Mouse (Mus musculus): Measurements from ENCODE around the gene Ifngr1. TPM values are rescaled to one million over a fixed set of nuclear protein-coding genes. Genes with fewer than 3 reads are reported as not detected.

The Ifngr1 gene
- polyA plus RNA-seq, 1 experiment from 2014 or later = 69.2 TPM

DNA sequence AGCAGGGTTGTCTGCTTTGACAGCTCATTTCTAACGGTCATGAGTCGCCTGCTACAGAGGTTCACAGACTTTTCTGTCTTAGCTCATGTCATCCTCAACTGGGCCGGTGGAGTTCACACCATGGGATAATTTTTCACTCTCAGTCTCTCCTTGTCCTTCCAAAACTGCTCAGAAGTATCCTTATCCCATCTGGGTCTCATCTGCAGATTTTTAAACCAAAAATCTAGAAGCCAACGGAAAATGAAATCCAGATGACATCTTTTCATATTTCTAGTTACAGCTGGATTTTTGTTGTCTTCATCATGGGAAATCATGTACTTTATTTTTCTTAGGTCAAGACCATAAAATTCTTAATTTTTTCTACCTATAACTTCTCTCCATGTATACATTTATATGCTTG is 34.1 kb upstream of the Ifngr1 start:
- DNase-seq (ENCODE audit: low spot score) = no peak
- H3K9ac ChIP-seq (ENCODE audit: low read depth, low read length) = no peak overlapping the region
- TF ChIP-seq CTCF (IDR thresholded peaks at IDR 0.05; ENCODE audit: low read depth) = no peak
- no peaks in the 10 kb centered on the region for H3K9me3 ChIP-seq (replicated peaks; ENCODE audit: low read length)
- no peak overlapping the region for H3K4me3 ChIP-seq (replicated peaks; ENCODE audit: low read depth, low read length)
- no peaks in the 10 kb centered on the region for H3K27me3 ChIP-seq (ENCODE audit: insufficient read depth, low read length)
- H3K36me3 ChIP-seq (ENCODE audit: insufficient read depth, low read length) = no peaks in the 10 kb centered on the region
- no peak overlapping the region for H3K27ac ChIP-seq
- H3K4me2 ChIP-seq (ENCODE audit: low read length) = no peak overlapping the region
- 85% methylated on average over 4 of the region's 4 CpGs for WGBS
- H3K4me1 ChIP-seq (replicated peaks; ENCODE audit: insufficient read depth, low read length) = no peaks in the 10 kb centered on the region
- no peak for ATAC-seq (replicated peaks; ENCODE audit: low FRiP score, low read depth)

DNA sequence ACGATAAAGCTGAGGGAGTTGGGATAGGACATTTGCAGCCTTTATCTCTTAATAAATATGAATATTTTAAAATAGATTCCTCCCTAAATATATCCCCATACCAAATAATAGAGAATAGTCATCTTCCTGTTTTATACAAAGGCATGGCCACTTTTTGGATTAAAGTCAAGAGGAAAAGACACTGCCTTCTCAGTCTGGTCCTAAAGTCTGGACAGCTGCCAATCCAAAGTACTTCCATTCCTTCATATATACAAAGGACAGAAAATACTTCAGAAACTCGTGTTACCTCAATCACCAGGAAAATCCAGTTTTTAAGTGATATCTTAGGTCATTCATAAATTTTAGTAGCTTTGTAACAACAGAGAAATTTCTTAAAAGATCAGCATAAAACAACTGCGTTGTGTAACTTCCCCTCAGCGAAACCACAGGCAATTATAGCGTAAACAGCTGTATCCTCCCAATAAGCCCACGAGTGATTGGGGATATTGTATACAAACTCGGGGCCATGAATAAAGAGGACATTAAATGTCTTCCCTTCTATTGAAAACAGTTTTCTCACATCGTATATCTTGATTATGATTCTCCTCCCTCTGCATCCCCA is 32.1 kb upstream of the Ifngr1 start:
- Histone ChIP-seq H3K36me3 (ENCODE audit: insufficient read depth, low read length) (no peaks in the 10 kb centered on the region), H3K9me3 (replicated peaks; ENCODE audit: low read length) (no peaks in the 10 kb centered on the region), H3K27ac (no peak overlapping the region), H3K4me3 (replicated peaks; ENCODE audit: low read depth, low read length) (no peak overlapping the region), H3K4me1 (replicated peaks; ENCODE audit: insufficient read depth, low read length) (no peaks in the 10 kb centered on the region), H3K4me2 (ENCODE audit: low read length) (no peak overlapping the region), H3K9ac (ENCODE audit: low read depth, low read length) (no peak overlapping the region), H3K27me3 (ENCODE audit: insufficient read depth, low read length) (no peaks in the 10 kb centered on the region)
- no peak for TF ChIP-seq CTCF (IDR thresholded peaks at IDR 0.05; ENCODE audit: low read depth)
- WGBS = 66% methylated on average over 8 of the region's 8 CpGs
- DNase-seq (ENCODE audit: low spot score) (no peak), ATAC-seq (replicated peaks; ENCODE audit: low FRiP score, low read depth) (no peak)

DNA sequence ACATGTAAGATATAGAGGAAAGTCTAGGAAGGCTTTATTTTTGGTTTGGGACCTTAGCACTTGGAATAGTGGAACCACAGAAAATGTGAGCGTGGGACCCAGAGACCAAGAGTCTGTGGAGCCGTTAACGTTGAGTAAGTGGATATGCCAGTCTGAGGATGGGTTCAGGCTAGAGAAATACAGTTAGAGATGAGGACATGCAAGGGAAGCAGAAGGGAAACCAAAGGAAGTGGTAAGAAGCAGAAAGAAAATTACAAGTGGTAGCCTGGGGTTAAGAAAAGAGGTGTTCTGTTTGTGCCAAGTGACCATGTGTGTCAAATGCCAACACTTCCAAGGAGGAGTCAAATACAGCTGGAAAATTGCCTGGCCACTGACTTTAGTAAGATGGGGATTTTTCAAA is 29.2 kb upstream of the Ifngr1 start:
- Histone ChIP-seq H3K9ac (ENCODE audit: low read depth, low read length) (no peak overlapping the region), H3K27me3 (ENCODE audit: insufficient read depth, low read length) (no peaks in the 10 kb centered on the region), H3K4me1 (replicated peaks; ENCODE audit: insufficient read depth, low read length) (no peaks in the 10 kb centered on the region), H3K9me3 (replicated peaks; ENCODE audit: low read length) (no peaks in the 10 kb centered on the region), H3K4me3 (replicated peaks; ENCODE audit: low read depth, low read length) (no peak overlapping the region), H3K27ac (no peak overlapping the region), H3K4me2 (ENCODE audit: low read length) (no peak overlapping the region), H3K36me3 (ENCODE audit: insufficient read depth, low read length) (no peaks in the 10 kb centered on the region)
- DNase-seq (ENCODE audit: low spot score) = no peak
- TF ChIP-seq CTCF (IDR thresholded peaks at IDR 0.05; ENCODE audit: low read depth) = no peak
- WGBS = 96% methylated on average over 3 of the region's 3 CpGs
- no peak for ATAC-seq (replicated peaks; ENCODE audit: low FRiP score, low read depth)

DNA sequence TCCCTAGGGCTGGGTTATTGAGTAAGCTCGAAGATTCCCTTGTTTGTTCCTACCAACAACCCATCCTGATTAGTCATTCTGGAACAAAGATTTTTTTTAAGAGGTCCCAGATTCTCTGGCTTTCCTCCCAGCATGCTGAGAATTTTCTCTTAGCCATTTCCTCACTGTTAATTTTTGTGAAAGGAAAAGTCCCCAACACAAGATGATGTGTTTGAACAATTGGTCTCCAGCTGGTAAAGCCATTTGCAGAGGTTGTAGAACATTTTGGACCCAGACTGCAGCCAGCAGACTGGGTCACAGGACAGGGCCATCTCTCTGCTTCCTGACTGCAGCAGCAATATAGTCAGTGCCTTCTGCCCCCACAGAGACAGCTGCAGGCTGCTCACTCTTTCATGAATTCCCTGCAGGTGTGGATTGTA is 28.3 kb upstream of the Ifngr1 start:
- Histone ChIP-seq H3K9me3 (replicated peaks; ENCODE audit: low read length) (no peaks in the 10 kb centered on the region), H3K27ac (no peak overlapping the region), H3K4me1 (replicated peaks; ENCODE audit: insufficient read depth, low read length) (no peaks in the 10 kb centered on the region), H3K4me3 (replicated peaks; ENCODE audit: low read depth, low read length) (no peak overlapping the region), H3K9ac (ENCODE audit: low read depth, low read length) (no peak overlapping the region), H3K27me3 (ENCODE audit: insufficient read depth, low read length) (no peaks in the 10 kb centered on the region), H3K36me3 (ENCODE audit: insufficient read depth, low read length) (no peaks in the 10 kb centered on the region), H3K4me2 (ENCODE audit: low read length) (no peak overlapping the region)
- WGBS = 71% methylated on average over 1 of the region's 1 CpGs
- ATAC-seq (replicated peaks; ENCODE audit: low FRiP score, low read depth) (no peak), DNase-seq (ENCODE audit: low spot score) (no peak)
- TF ChIP-seq CTCF (IDR thresholded peaks at IDR 0.05; ENCODE audit: low read depth) = no peak

DNA sequence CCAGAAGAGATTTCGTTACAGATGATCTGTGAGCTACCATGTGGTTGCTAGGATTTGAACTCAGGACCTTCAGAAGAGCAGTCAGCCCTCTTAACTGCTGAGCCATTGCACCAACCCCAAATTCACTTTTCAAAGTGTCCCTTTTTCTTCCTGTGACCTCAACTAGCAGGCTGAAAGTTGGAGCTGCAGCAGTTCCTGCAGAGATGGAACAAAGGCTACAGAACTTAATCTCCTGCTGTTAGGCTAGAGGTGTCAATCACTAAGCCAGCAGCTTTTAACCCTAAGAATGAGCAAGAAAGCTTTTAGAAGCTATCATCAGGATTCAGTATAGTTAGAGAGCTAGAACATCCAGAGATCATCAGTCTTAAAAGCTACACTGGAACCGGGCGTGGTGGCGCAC is 24.3 kb upstream of the Ifngr1 start:
- no peak for TF ChIP-seq CTCF (IDR thresholded peaks at IDR 0.05; ENCODE audit: low read depth)
- Histone ChIP-seq H3K9me3 (replicated peaks; ENCODE audit: low read length) (no peaks in the 10 kb centered on the region), H3K4me3 (replicated peaks; ENCODE audit: low read depth, low read length) (no peak overlapping the region), H3K36me3 (ENCODE audit: insufficient read depth, low read length) (no peaks in the 10 kb centered on the region), H3K4me1 (replicated peaks; ENCODE audit: insufficient read depth, low read length) (no peaks in the 10 kb centered on the region), H3K4me2 (ENCODE audit: low read length) (no peak overlapping the region), H3K27me3 (ENCODE audit: insufficient read depth, low read length) (no peaks in the 10 kb centered on the region), H3K27ac (no peak overlapping the region), H3K9ac (ENCODE audit: low read depth, low read length) (no peak overlapping the region)
- WGBS = 95% methylated on average over 4 of the region's 4 CpGs
- no peak for DNase-seq (ENCODE audit: low spot score)
- no peak for ATAC-seq (replicated peaks; ENCODE audit: low FRiP score, low read depth)

DNA sequence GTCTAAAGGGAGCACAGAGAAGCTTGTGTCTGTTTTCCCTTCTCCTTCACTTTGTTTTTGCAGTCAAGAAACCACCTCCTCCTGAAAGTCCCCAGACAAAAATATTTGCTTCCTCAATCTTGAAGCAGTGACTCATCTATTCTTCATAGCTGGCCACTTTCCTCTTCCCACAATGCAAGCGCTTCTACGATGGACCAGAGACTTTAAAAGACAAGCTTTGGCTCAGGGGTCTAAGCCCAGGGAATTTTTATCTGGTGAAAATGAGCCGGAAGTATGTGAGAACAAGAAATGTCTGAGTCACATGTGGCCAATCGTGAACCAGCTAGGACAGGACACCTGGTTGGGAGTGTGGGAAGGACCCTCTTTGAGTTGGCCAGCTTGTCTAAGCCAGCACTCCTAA is 21.5 kb upstream of the Ifngr1 start:
- Histone ChIP-seq H3K9ac (ENCODE audit: low read depth, low read length) (no peak overlapping the region), H3K36me3 (ENCODE audit: insufficient read depth, low read length) (no peaks in the 10 kb centered on the region), H3K27me3 (ENCODE audit: insufficient read depth, low read length) (no peaks in the 10 kb centered on the region), H3K9me3 (replicated peaks; ENCODE audit: low read length) (no peaks in the 10 kb centered on the region), H3K4me1 (replicated peaks; ENCODE audit: insufficient read depth, low read length) (no peaks in the 10 kb centered on the region), H3K4me3 (replicated peaks; ENCODE audit: low read depth, low read length) (no peak overlapping the region), H3K27ac (no peak overlapping the region), H3K4me2 (ENCODE audit: low read length) (no peak overlapping the region)
- DNase-seq (ENCODE audit: low spot score) (no peak), ATAC-seq (replicated peaks; ENCODE audit: low FRiP score, low read depth) (no peak)
- 74% methylated on average over 4 of the region's 4 CpGs for WGBS
- no peak for TF ChIP-seq CTCF (IDR thresholded peaks at IDR 0.05; ENCODE audit: low read depth)

DNA sequence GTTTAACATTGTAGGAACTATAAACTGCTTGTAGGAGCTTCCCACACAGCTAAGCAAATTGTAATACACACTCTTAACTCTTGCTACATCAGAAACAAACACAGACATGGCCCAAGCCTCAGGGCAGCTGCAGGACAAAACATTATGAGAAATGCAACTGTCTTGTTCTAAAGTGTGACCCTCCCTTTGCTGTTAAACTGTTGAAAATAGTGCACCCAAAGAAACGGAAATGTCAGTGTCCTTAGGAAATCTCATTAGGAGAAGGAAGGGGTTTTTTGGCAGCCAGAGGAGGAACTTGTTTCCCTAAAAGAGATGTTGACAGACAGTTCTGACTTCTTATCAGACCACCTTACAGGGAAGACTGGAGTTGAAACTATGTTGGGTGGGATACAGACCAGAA is 21.0 kb upstream of the Ifngr1 start:
- Histone ChIP-seq H3K4me1 (replicated peaks; ENCODE audit: insufficient read depth, low read length) (no peaks in the 10 kb centered on the region), H3K9ac (ENCODE audit: low read depth, low read length) (no peak overlapping the region), H3K27me3 (ENCODE audit: insufficient read depth, low read length) (no peaks in the 10 kb centered on the region), H3K4me3 (replicated peaks; ENCODE audit: low read depth, low read length) (no peak overlapping the region), H3K4me2 (ENCODE audit: low read length) (no peak overlapping the region), H3K27ac (no peak overlapping the region), H3K9me3 (replicated peaks; ENCODE audit: low read length) (no peaks in the 10 kb centered on the region), H3K36me3 (ENCODE audit: insufficient read depth, low read length) (no peaks in the 10 kb centered on the region)
- ATAC-seq (replicated peaks; ENCODE audit: low FRiP score, low read depth) (no peak), DNase-seq (ENCODE audit: low spot score) (no peak)
- no peak for TF ChIP-seq CTCF (IDR thresholded peaks at IDR 0.05; ENCODE audit: low read depth)
- WGBS = 70% methylated on average over 1 of the region's 1 CpGs

All from kidney, postnatal 0 days (tissue).